Mouse (Mus musculus): ENCODE measurements around the gene Pdgfc.

DNA sequence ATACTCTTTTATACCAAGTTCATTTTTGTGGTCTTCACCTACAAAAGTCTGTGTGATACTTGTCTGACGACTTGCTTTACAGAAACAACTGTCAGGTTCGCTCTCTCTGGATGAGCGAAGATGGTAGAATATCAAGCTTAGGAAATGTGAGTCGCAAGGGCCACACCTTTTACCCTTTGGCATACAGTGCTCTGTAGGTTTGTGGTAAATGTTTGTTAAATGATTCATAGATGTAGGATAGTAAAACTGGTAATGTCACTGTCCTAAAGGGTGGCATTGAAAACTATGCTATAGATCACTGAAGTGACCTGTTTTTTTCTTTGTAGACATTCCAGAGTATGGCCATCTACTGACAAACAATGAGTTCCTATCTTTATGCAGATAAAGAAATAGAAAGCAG lies 161.4 kb downstream of the Pdgfc start:
- TF ChIP-seq POLR2A (IDR thresholded peaks at IDR 0.05; ENCODE audit: low read depth, low read length) = no peak
- TF ChIP-seq CTCF (conservative IDR thresholded peaks at IDR 0.05; ENCODE audit: insufficient read depth, insufficient read length, low read depth, low read length) = no peak
